Mouse (Mus musculus) lung, adult 2 months (tissue): ENCODE measurements around the gene Mtcp1. TPM values are rescaled to one million over a fixed set of nuclear protein-coding genes. Genes with fewer than 3 reads are reported as not detected.
A peak's percentile ranks its signal among the peaks of the same experiment; 100 is the strongest.

ENCODE experiments used
- DNase-seq: peaks from one replicate; pipeline ENCODE4 v3.0.0; 2022
- H3K4me1 ChIP-seq: fragments of 200-500 bp; 2 replicates; pipeline ENCODE4 v1.6.1; 2011; ENCODE audit warnings: low read length; ENCODE audit not compliant: control insufficient read depth, insufficient read depth
- H3K4me3 ChIP-seq: fragments of 200-500 bp; replicated peaks from 2 replicates; pipeline ENCODE3; 2011; ENCODE audit warnings: low read depth, mild to moderate bottlenecking, control low read depth, low read length; ENCODE audit errors: extremely low read depth
- CTCF ChIP-seq: fragments of 200-500 bp; IDR thresholded peaks from 2 replicates; pipeline ENCODE4 v1.5.1; 2011; ENCODE audit warnings: mild to moderate bottlenecking, low read length, control low read depth; ENCODE audit not compliant: insufficient read depth
- POLR2A ChIP-seq: fragments of 200-500 bp; IDR thresholded peaks from 2 replicates; pipeline ENCODE4 v1.6.1; 2011; ENCODE audit warnings: low read depth, mild to moderate bottlenecking, control low read depth, low read length, borderline replicate concordance; ENCODE audit errors: extremely low read depth
- WGBS: fragments of 180-500 bp; shearing (Covaris S2); methylation state at CpG from one replicate; pipeline ENCODE4 v1.1.7; 2018; 5-methylcytosine and 5-hydroxymethylcytosine counted together
- polyA plus RNA-seq: library from polyadenylated mRNA; depleted of rRNA; stranded (reverse); fragments of >200 nt; gene quantifications from 2 replicates; pipeline ENCODE4 v1.2.3, GENCODE M21; 2012; rRNA removed

Gene Mtcp1
- 3.8 and 5.6 TPM in 2 replicates for polyA plus RNA-seq

DNA sequence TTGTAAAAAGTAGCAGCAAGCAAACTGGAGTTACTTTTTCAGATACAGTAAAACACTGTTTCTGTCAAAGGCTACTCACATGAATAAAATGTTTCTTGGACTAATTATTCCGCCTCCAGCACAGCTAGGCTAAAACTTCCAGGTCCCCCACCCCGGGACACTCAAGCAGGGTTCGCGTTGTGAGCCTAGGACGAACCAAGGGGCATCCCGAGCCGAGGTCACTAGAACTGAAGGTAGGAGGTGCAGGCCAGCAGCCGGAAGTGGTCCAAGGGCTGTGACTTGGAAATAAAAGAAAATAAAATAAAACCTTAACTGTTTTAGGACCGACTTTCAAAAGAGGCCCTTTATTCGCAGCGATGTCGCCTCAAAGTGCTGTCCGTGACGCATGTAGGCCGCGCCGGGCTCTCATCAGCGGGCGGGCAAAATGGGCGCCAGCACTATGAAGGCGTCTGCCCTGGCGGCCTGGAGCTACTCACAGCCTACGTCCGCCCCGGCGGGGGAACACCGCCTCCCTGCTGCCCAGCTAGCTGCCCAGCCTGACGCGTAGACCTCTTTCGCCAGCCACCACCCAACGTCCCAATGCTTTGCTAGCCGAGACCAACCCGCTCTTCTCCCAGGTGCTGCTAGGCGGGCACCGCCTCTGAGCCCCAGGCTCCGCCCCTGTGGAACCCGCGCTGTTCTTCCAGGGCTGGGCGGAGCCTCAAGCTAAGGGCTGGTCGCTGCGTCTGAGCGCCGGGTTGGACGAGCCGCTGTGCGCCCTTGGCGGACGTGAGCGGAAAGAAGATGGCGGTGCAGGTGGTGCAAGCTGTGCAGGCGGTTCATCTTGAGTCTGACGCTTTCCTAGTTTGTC lies at the start of gene Mtcp1, which contains the start of the genes Cmc4 and Brcc3:
TSS of gene Mtcp1 (minus strand) at position 653 of the 850 bp plus-strand sequence.
TSS of gene Cmc4 (minus strand) at position 649 of the 850 bp plus-strand sequence.
TSS of gene Brcc3 (plus strand) at position 693 of the 850 bp plus-strand sequence.
- WGBS, result 20% methylated on average over 52 of the region's 52 CpGs
- no peak for TF ChIP-seq CTCF
- peak; percentile 88 for TF ChIP-seq POLR2A
- DNase-seq, result peak; percentile 82
- Histone ChIP-seq H3K4me3 (peak within 1 kb of the TSS; percentile 67), H3K4me1 (no peaks in the 10 kb centered on the region)

DNA sequence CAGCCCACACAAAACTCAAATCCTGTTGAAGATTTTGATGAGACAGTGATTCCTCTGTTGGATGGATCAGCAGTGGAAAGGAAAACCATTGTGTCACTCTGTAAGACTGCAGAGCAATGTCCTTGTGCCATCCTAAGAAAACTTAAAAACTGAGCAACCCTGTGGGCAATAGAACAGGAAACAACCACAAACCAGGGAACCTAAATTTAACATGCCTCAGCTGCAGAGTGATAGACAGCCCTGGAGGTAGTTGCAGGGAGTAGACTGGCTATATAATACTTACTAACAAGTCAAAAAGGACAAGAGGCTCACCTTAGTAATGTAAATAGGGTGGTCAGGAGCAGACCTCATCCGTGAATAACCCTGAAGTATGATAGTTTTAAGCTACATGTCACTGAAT lies 38.2 kb upstream of the Mtcp1 start:
- no peaks in the 10 kb centered on the region for H3K4me1 ChIP-seq
- WGBS, result 60% methylated on average over 1 of the region's 1 CpGs
- no peak for DNase-seq
- TF ChIP-seq CTCF, result no peak
- TF ChIP-seq POLR2A, result no peak
- no peak overlapping the region for H3K4me3 ChIP-seq

DNA sequence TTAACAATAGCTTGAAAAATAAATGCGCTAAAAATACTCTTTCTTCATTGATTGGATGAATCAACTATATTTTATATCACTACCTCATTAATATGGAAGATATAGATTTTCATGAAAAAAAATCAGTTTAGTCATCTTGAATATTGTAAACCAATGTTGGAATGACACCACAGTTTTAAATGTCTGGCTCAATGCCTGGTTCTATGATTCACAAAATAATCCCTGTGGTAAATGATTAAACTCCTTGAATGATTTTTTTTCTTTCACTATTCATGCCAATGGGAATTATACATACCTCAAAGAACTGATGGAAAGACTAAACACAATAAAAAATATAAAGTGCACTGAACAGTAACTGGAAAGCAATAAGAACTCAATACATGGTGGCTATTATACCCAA lies 6.7 kb downstream of the Mtcp1 start:
- no peaks in the 10 kb centered on the region for H3K4me1 ChIP-seq
- H3K4me3 ChIP-seq, result no peak overlapping the region
- no peak for DNase-seq
- TF ChIP-seq CTCF (no peak), POLR2A (no peak)
- 87% methylated on average over 1 of the region's 1 CpGs for WGBS

DNA sequence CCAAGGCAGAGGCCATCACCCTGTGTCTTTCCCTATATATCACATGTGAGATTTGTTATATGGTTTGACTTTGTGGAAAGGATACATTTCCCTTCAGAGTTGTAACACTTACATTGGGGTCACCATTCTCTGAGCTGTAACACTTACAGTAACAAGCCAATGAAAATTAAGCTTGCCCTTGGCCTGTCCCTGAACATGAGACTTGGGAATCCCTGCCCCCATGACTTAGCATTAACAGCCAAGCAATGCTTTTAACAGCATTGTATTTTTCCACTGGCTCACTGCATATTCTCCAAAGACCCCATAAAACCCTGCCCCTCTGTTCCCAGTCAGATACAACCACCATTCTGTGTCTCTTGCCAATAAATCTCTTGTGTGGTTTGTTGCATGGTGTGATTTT lies 13.0 kb downstream of the Mtcp1 start:
- no peak for DNase-seq
- Histone ChIP-seq H3K4me3 (no peak overlapping the region), H3K4me1 (peaks cover 3% of the 10 kb centered on the region; the same call in 1 of the 2 replicates)
- TF ChIP-seq POLR2A (no peak), CTCF (no peak)

DNA sequence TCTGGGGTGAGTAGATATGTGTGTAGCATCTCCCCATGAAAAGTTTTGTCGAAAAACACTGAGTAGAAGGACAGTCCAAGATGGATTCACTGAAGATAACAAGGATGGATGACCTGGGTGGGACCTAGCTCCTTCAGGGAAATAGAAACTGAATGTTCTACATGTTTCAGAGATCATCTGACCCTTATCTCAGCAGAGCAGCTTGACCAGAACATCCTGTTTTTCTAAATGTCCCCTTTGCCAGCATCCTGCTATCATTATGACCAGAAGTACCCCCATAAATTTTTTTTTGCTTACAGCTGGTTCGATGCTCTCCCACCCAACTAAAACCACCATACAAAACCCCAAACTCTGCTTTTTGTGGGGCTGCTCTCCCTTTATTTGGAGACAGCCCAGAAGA lies 13.7 kb downstream of the Mtcp1 start:
- WGBS, result 48% methylated on average over 2 of the region's 2 CpGs
- no peak overlapping the region for H3K4me3 ChIP-seq
- DNase-seq, result no peak
- peaks cover 3% of the 10 kb centered on the region; the same call in 1 of the 2 replicates for H3K4me1 ChIP-seq
- TF ChIP-seq CTCF (no peak), POLR2A (no peak)

DNA sequence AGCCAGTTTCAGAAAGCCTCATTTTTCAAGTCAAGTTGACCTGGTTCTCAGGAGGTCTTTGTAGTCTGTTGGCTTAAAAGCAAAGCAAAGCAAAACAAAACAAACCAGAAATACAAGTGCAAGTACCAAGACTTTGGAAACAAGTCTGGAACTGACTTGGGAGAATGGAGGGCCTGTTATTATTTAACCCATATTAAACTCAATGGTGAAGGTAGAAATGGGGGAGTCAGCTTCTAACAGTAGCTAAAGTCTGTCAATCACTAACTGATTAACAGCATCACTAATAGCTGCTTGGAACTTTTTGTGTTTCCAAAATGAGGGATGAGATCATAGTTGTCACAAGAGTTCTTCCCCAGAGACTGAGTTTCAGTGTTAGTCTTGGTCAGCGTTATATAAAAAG lies 16.9 kb downstream of the Mtcp1 start:
- no peak overlapping the region for H3K4me3 ChIP-seq
- peaks cover 3% of the 10 kb centered on the region; the same call in 1 of the 2 replicates for H3K4me1 ChIP-seq
- no peak for TF ChIP-seq CTCF
- DNase-seq, result no peak
- WGBS, result 83% methylated on average over 1 of the region's 1 CpGs

DNA sequence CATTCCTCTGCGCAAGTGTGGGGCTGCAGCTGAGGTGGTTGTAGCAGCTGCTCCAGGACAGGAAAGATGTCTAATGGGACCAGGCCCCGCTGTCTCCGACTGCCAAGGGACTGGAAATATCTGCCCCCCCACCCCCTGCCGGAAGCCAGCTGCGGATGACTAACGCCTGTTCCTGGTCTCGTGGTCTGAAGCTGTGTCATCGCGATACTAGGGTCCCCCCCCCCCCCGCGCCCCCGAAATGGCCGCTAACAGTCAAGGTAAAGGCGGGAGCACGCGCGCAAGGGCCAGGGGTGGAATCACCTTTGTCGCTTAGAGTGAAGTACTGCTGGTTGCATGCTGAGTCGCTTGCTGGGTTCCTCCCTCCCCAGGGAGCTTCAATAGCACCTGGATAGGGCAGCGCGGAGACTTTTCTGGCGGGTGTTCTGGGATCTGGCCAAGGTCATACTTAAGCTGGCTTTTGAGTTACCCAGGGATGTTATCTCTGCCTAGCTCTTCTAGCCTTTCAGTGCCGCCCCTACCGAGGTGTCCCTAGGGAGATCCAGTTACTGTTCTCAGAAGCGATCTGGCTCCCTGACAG lies 34.1 kb downstream of the Mtcp1 start, which contains the start of the genes Fundc2 and F8:
TSS of gene Fundc2 (plus strand) at position 205 of the 577 bp plus-strand sequence.
TSS of gene F8 (minus strand) at position 421 of the 577 bp plus-strand sequence.
- DNase-seq, result peak; percentile 53
- 23% methylated on average over 25 of the region's 25 CpGs for WGBS
- TF ChIP-seq POLR2A (peak; percentile 30; the same call in 1 of the 2 replicates), CTCF (no peak)
- H3K4me1 ChIP-seq, result no peaks in the 10 kb centered on the region
- peak within 1 kb of the TSS; percentile 100 for H3K4me3 ChIP-seq

DNA sequence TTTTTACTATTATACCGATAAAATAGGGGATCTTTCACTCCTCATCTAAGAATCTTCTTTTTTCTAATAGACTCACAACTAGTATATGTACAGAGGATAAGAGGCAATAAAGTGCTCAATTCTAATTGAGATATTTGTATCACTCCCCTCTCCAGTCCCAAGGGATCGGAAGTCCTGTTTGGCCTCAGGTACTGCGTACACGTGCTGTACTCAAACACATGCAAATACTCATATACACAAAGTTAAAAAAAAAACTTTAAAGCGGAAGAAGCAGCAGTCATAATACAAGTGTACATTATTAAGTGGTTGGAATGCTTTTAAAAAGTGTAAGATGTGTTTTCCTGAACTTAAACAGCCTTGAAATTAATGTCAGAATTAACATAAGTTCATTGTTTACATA lies 34.7 kb downstream of the Mtcp1 start:
- no peak overlapping the region for H3K4me3 ChIP-seq
- no peak for DNase-seq
- 63% methylated on average over 5 of the region's 5 CpGs for WGBS
- TF ChIP-seq POLR2A, result no peak
- TF ChIP-seq CTCF, result no peak
- H3K4me1 ChIP-seq, result no peaks in the 10 kb centered on the region

DNA sequence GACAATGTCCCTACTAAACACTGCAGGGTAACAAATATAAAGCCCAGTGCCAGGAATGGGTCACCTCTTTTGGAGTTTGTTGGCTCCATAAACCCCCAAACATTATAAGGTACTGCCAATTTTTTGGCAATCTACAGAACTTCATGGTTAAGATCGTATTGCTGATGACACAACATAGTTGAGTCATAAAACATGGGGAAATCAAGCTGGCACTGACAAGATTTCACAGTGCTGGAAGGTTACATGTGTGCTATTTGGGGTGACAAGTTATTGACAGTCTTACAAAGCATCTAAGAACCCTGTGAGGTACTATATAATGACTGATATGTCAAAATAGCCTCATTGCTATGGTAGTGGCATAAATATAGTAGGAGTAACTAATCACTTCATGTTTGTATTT lies 35.2 kb downstream of the Mtcp1 start:
- TF ChIP-seq POLR2A (no peak), CTCF (no peak)
- DNase-seq, result no peak
- WGBS, result 70% methylated on average over 1 of the region's 1 CpGs
- Histone ChIP-seq H3K4me3 (no peak overlapping the region), H3K4me1 (no peaks in the 10 kb centered on the region)
